Mouse (Mus musculus): Measurements from ENCODE around the gene Phtf1. TPM values are rescaled to one million over a fixed set of nuclear protein-coding genes. Genes with fewer than 3 reads are reported as not detected.
A peak's percentile ranks its signal among the peaks of the same experiment; 100 is the strongest.

Gene Phtf1
- polyA plus RNA-seq, 1 experiment: 16.9 TPM

DNA sequence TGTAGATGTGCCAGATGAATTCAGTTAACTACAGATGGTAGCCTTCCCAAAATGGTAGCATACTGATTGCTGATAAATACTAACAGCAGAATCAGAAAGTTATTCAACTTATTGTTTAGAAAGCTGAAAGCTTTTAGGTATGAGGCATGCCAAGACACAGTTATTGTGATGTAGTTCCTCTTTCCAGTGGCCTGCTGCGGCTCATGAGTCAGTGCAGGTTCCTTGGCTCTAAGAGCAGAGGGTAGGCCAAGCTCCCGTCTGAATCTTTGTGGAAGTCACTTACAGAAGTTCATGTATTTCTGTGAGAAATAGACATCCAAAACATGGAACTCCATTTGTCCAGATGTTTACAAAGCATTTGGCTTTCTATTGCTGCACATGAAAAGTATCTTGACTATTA is 44.1 kb downstream of the Phtf1 start:
- no peaks in the 10 kb centered on the region for H3K27me3 ChIP-seq (ENCODE audit: control insufficient read depth, insufficient read depth, low read length)
- H3K36me3 ChIP-seq (ENCODE audit: control insufficient read depth, insufficient read depth, low read length): peaks cover 49% of the 10 kb centered on the region
- WGBS: 59% methylated on average over 2 of the region's 2 CpGs
- DNase-seq: no peak
- no peak overlapping the region for H3K27ac ChIP-seq (ENCODE audit: control insufficient read depth, insufficient read depth, low read length)
- no peak overlapping the region for H3K4me3 ChIP-seq (ENCODE audit: control insufficient read depth, insufficient read depth, low read length)
- no peak for TF ChIP-seq CTCF (IDR thresholded peaks at IDR 0.05; ENCODE audit: borderline replicate concordance, control insufficient read depth, extremely low read depth, insufficient read depth, low read length, poor library complexity)
- no peak for TF ChIP-seq POLR2A (IDR thresholded peaks at IDR 0.05; ENCODE audit: control insufficient read depth, extremely low read depth, insufficient read depth, low read length, poor library complexity)
- no peaks in the 10 kb centered on the region for H3K4me1 ChIP-seq (replicated peaks; ENCODE audit: control insufficient read depth, insufficient read depth, low read length)

DNA sequence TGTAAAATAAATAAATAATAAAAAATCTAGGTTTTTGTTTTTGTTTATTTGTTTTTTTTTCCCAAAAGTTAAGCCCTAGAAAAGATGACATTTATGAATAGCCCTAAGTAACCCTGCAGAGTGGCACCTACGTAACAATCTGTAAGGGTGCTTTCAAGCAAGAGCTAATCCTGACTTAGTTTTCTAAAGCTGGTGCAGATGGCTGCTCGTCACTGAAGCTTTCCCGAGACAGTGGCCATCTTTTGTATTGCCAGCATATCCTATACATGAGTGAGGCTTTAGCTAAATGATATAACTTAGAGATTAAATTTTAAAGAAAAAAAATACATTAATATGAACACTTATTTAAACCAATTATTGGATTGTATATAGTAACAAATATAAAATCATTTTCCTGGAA is 50.0 kb downstream of the Phtf1 start:
- WGBS: over 99% methylated on average over 3 of the region's 3 CpGs

DNA sequence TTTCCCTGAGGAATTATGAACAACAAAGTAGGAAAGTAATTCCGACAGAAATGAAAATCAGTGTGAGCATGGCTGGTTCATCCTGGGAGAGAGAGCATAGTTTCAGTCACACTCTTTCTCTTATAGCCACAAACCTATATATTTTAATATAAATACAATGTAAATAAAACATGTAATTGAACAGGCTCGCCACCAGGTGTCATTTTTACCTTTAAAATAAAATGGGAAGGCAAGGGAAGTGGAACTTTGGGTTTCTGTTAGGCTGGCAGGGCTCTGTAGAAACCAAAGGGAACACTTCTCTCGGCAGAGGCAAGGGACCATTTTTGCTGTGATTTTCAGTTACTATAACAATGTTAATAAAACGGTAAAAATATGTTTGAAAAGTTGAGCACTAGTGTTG is 51.5 kb downstream of the Phtf1 start:
- Histone ChIP-seq H3K36me3 (ENCODE audit: control insufficient read depth, insufficient read depth, low read length) (peaks cover 53% of the 10 kb centered on the region), H3K27me3 (ENCODE audit: control insufficient read depth, insufficient read depth, low read length) (no peaks in the 10 kb centered on the region), H3K4me1 (replicated peaks; ENCODE audit: control insufficient read depth, insufficient read depth, low read length) (no peaks in the 10 kb centered on the region), H3K27ac (ENCODE audit: control insufficient read depth, insufficient read depth, low read length) (no peak overlapping the region), H3K4me3 (ENCODE audit: control insufficient read depth, insufficient read depth, low read length) (no peak overlapping the region)
- 75% methylated on average over 4 of the region's 4 CpGs for WGBS
- DNase-seq: peak; percentile 9
- TF ChIP-seq CTCF (IDR thresholded peaks at IDR 0.05; ENCODE audit: borderline replicate concordance, control insufficient read depth, extremely low read depth, insufficient read depth, low read length, poor library complexity): no peak
- no peak for TF ChIP-seq POLR2A (IDR thresholded peaks at IDR 0.05; ENCODE audit: control insufficient read depth, extremely low read depth, insufficient read depth, low read length, poor library complexity)

More for the DNA sequence above, 50.0 kb downstream of the Phtf1 start:
- Histone ChIP-seq H3K27me3 (ENCODE audit: control insufficient read depth, insufficient read depth, low read length) (no peaks in the 10 kb centered on the region), H3K4me1 (replicated peaks; ENCODE audit: control insufficient read depth, insufficient read depth, low read length) (no peaks in the 10 kb centered on the region), H3K36me3 (ENCODE audit: control insufficient read depth, insufficient read depth, low read length) (peaks cover 59% of the 10 kb centered on the region), H3K27ac (ENCODE audit: control insufficient read depth, insufficient read depth, low read length) (no peak overlapping the region), H3K4me3 (ENCODE audit: control insufficient read depth, insufficient read depth, low read length) (no peak overlapping the region)
- no peak for DNase-seq
- TF ChIP-seq CTCF (IDR thresholded peaks at IDR 0.05; ENCODE audit: borderline replicate concordance, control insufficient read depth, extremely low read depth, insufficient read depth, low read length, poor library complexity) (no peak), POLR2A (IDR thresholded peaks at IDR 0.05; ENCODE audit: control insufficient read depth, extremely low read depth, insufficient read depth, low read length, poor library complexity) (no peak)

DNA sequence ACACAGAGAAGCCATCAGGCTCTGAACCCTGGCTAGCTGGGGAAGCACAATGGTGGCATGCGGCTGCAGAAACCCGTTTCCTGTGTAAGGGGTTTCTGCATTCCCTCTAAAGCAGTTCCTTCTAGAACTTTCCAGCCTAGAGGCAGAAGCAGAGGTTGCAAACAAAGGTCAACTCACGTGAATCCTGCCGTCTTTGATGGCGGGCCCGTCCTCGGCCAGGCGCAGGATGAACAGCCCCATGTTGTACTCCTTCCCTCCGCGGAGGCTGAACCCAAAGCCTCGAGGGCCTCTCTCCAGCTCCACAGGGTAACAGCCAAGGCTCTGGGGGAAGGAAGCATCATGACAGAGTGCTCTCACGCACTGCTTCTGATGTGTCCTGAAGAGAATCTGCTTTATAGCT is 52.2 kb downstream of the Phtf1 start:
- Histone ChIP-seq H3K27me3 (ENCODE audit: control insufficient read depth, insufficient read depth, low read length) (no peaks in the 10 kb centered on the region), H3K36me3 (ENCODE audit: control insufficient read depth, insufficient read depth, low read length) (peaks cover 46% of the 10 kb centered on the region), H3K4me1 (replicated peaks; ENCODE audit: control insufficient read depth, insufficient read depth, low read length) (no peaks in the 10 kb centered on the region), H3K4me3 (ENCODE audit: control insufficient read depth, insufficient read depth, low read length) (no peak overlapping the region), H3K27ac (ENCODE audit: control insufficient read depth, insufficient read depth, low read length) (no peak overlapping the region)
- no peak for DNase-seq
- TF ChIP-seq POLR2A (IDR thresholded peaks at IDR 0.05; ENCODE audit: control insufficient read depth, extremely low read depth, insufficient read depth, low read length, poor library complexity) (no peak), CTCF (IDR thresholded peaks at IDR 0.05; ENCODE audit: borderline replicate concordance, control insufficient read depth, extremely low read depth, insufficient read depth, low read length, poor library complexity) (no peak)
- WGBS: 96% methylated on average over 12 of the region's 12 CpGs

DNA sequence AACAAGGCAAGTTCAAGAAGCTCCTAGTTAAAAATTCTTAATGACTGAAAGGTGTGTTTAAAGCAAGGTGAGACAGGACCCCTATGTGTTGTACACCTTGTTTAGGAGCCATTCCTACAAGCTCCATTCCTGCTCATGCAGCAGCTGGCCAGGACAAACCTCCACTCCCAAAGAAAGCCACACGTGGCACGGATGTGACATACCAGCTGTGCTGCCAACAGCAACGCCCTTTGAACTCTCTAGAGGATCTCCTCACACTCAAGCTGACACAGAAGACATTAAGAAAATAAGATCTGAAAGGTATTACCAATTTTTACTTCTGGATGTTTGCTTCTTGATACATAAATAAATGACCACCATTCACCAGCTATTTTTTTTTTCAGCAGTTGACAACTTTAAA is 59.0 kb downstream of the Phtf1 start:
- DNase-seq: no peak
- Histone ChIP-seq H3K27me3 (ENCODE audit: control insufficient read depth, insufficient read depth, low read length) (no peaks in the 10 kb centered on the region), H3K4me1 (replicated peaks; ENCODE audit: control insufficient read depth, insufficient read depth, low read length) (no peaks in the 10 kb centered on the region), H3K4me3 (ENCODE audit: control insufficient read depth, insufficient read depth, low read length) (no peak overlapping the region), H3K36me3 (ENCODE audit: control insufficient read depth, insufficient read depth, low read length) (peaks cover 10% of the 10 kb centered on the region), H3K27ac (ENCODE audit: control insufficient read depth, insufficient read depth, low read length) (no peak overlapping the region)
- WGBS: 88% methylated on average over 3 of the region's 3 CpGs
- TF ChIP-seq POLR2A (IDR thresholded peaks at IDR 0.05; ENCODE audit: control insufficient read depth, extremely low read depth, insufficient read depth, low read length, poor library complexity): no peak
- no peak for TF ChIP-seq CTCF (IDR thresholded peaks at IDR 0.05; ENCODE audit: borderline replicate concordance, control insufficient read depth, extremely low read depth, insufficient read depth, low read length, poor library complexity)

DNA sequence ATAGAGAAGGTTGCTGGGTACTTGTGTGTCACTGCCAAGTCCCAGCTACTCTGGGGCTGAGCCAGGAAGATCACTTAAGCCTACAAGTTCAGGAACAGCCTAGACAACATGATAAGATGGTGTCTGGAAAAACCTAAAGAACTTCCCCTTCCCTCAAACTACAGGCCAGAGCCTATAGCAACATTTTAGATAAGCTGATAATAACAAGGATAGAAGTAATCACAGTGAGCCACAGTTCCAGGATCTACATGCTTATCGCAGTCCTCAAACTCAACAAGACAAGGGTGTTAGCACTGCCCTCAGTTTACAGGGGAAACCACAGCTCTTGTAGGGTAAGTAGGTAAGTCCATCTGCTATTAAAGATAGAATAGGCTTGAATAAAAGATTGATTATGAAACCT is 64.2 kb downstream of the Phtf1 start:
- TF ChIP-seq CTCF (IDR thresholded peaks at IDR 0.05; ENCODE audit: borderline replicate concordance, control insufficient read depth, extremely low read depth, insufficient read depth, low read length, poor library complexity): no peak
- no peak for TF ChIP-seq POLR2A (IDR thresholded peaks at IDR 0.05; ENCODE audit: control insufficient read depth, extremely low read depth, insufficient read depth, low read length, poor library complexity)
- H3K27me3 ChIP-seq (ENCODE audit: control insufficient read depth, insufficient read depth, low read length): no peaks in the 10 kb centered on the region
- H3K36me3 ChIP-seq (ENCODE audit: control insufficient read depth, insufficient read depth, low read length): peaks cover 8% of the 10 kb centered on the region
- no peak overlapping the region for H3K27ac ChIP-seq (ENCODE audit: control insufficient read depth, insufficient read depth, low read length)
- 100% methylated on average over 1 of the region's 1 CpGs for WGBS
- H3K4me3 ChIP-seq (ENCODE audit: control insufficient read depth, insufficient read depth, low read length): no peak overlapping the region
- DNase-seq: no peak
- no peaks in the 10 kb centered on the region for H3K4me1 ChIP-seq (replicated peaks; ENCODE audit: control insufficient read depth, insufficient read depth, low read length)

DNA sequence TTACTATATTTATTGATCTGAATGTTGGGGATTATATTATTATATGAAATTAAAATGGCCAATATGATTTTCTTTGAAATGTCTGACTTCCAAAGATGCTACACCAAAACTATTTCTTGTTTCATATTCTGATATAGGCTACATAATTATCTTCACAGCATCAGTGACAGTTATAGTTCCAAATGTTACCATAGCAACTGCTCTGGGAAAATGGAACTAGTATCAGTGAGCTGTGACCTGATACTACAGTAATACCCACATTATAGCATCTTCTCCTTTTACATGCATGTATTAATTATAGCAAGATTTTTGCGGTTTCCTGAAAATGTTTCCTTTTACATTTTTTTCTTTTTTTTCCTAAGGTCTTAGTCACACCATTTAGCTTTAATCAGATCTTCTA is 64.8 kb downstream of the Phtf1 start:
- no peaks in the 10 kb centered on the region for H3K27me3 ChIP-seq (ENCODE audit: control insufficient read depth, insufficient read depth, low read length)
- no peaks in the 10 kb centered on the region for H3K4me1 ChIP-seq (replicated peaks; ENCODE audit: control insufficient read depth, insufficient read depth, low read length)
- DNase-seq: no peak
- peaks cover under 1% of the 10 kb centered on the region for H3K36me3 ChIP-seq (ENCODE audit: control insufficient read depth, insufficient read depth, low read length)
- no peak for TF ChIP-seq POLR2A (IDR thresholded peaks at IDR 0.05; ENCODE audit: control insufficient read depth, extremely low read depth, insufficient read depth, low read length, poor library complexity)
- H3K27ac ChIP-seq (ENCODE audit: control insufficient read depth, insufficient read depth, low read length): no peak overlapping the region
- 85% methylated on average over 1 of the region's 1 CpGs for WGBS
- H3K4me3 ChIP-seq (ENCODE audit: control insufficient read depth, insufficient read depth, low read length): no peak overlapping the region

Data from thymus, adult 2 months (tissue).